Mouse (Mus musculus) heart, embryonic 10.5 days (tissue): ENCODE results near the gene Eps8l3. TPM values are rescaled to one million over a fixed set of nuclear protein-coding genes. Genes with fewer than 3 reads are reported as not detected.
A peak's percentile ranks its signal among the peaks of the same experiment; 100 is the strongest.
"Not testable (repeated sequence)": the region's sequence is repeated elsewhere in the genome, so short reads cannot be mapped to it uniquely, and the experiment has no call there.

Source experiments
- DNase-seq: peaks from one replicate; pipeline ENCODE4 v3.0.0-alpha.2; 2017; ENCODE audit warnings: low spot score
- H3K27ac ChIP-seq: fragments of 300-500 bp; sonication (generic); 2 replicates; pipeline ENCODE4 v1.5.1; 2016; ENCODE audit warnings: mild to moderate bottlenecking
- H3K27me3 ChIP-seq: fragments of 300-500 bp; sonication (generic); 2 replicates; pipeline ENCODE4 v1.6.1; 2016; ENCODE audit warnings: mild to moderate bottlenecking; ENCODE audit not compliant: poor library complexity, insufficient read depth, severe bottlenecking
- H3K36me3 ChIP-seq: fragments of 300-500 bp; sonication (generic); 2 replicates; pipeline ENCODE4 v1.6.1; 2016; ENCODE audit warnings: mild to moderate bottlenecking, moderate library complexity
- H3K4me1 ChIP-seq: fragments of 300-500 bp; sonication (generic); 2 replicates; pipeline ENCODE4 v1.6.1; 2016; ENCODE audit warnings: mild to moderate bottlenecking
- H3K4me3 ChIP-seq: fragments of 300-500 bp; sonication (generic); 2 replicates; pipeline ENCODE4 v1.5.1; 2016; ENCODE audit warnings: mild to moderate bottlenecking, moderate library complexity
- H3K9me3 ChIP-seq: fragments of 300-500 bp; sonication (generic); 2 replicates; pipeline ENCODE4 v1.6.1; 2016; ENCODE audit warnings: mild to moderate bottlenecking, moderate library complexity
- WGBS: fragments of 180-500 bp; shearing (Covaris S2); methylation state at CpG from one replicate; pipeline ENCODE4 v1.1.7; 2016; 5-methylcytosine and 5-hydroxymethylcytosine counted together
- polyA plus RNA-seq: library from polyadenylated mRNA; unstranded; fragments of >200 nt; fragmentation: Nextera tagmentation; extraction: Ambion mirVana; gene quantifications from 2 replicates; pipeline ENCODE4 v1.2.1, GENCODE M21; 2016

The Eps8l3 gene
- polyA plus RNA-seq, 1 experiment from 2014 or later = not detected

DNA sequence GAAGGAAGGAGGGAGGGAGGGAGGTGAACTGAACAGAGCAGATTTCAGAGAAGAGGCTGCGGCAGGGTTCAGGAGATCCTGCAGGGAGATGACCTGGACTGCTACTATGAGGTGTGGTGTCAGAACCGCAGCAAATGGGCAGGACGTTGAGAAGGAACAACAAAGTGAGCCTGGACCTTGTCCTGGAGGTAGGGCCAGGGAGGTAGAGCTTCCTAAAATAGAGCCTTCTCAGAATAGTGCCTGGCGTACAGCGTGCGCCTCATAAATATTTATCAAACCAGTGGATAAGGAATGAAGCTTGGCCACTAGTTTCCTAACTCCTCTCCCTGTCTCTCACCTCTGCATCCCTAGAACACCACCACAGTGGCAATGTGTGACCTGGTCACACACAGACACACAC lies 19.4 kb upstream of the Eps8l3 start:
- Histone ChIP-seq H3K27me3 (peaks cover 11% of the 10 kb centered on the region; the same call in 1 of the 2 replicates), H3K36me3 (no peaks in the 10 kb centered on the region), H3K4me1 (peaks cover 22% of the 10 kb centered on the region), H3K27ac (no peak overlapping the region), H3K4me3 (no peak overlapping the region), H3K9me3 (no peaks in the 10 kb centered on the region)
- DNase-seq = no peak
- 47% methylated on average over 6 of the region's 6 CpGs for WGBS

DNA sequence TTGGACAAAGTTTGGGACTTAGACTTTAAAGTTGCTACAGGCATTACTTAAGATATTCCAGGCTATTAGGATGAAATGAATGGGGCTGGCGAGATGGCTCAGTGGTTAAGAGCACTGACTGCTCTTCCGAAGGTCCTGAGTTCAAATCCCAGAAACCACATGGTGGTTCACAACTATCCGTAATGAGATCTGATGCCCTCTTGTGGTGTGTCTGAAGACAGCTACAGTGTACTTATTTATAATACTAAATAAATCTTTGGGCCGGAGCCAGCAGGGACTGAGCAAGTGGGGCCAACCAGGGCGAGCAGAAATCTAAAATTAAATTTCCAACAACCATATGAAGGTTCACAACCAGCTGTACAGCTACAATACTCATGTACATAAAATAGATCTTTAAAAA lies 15.5 kb upstream of the Eps8l3 start:
- peaks cover 15% of the 10 kb centered on the region; the same call in 1 of the 2 replicates for H3K27me3 ChIP-seq
- not testable (repeated sequence) for DNase-seq, H3K36me3 ChIP-seq, H3K9me3 ChIP-seq, H3K27ac ChIP-seq, H3K4me3 ChIP-seq
- 81% methylated on average over 5 of the region's 5 CpGs for WGBS
- peaks cover 21% of the 10 kb centered on the region for H3K4me1 ChIP-seq

DNA sequence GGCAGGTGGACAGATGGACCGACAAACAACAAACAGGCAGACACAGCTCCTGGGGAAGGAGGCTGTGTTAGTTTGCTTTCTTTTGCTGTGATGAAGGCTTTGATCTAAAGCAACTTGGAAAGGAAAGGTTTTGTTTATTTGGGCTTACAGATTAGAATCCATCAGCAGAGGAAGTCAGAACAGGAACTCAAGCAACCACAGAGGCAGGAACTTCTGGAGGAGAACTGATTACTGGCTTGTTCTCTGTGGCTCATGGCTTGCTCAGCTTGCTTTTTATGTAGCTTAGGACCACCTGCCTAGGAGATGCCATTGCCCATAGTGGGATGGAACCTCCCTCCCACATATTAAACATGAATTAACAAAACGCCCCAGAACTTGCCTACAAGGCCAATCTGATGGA lies 14.6 kb upstream of the Eps8l3 start:
- no peak for DNase-seq
- Histone ChIP-seq H3K4me1 (peaks cover 24% of the 10 kb centered on the region), H3K4me3 (no peak overlapping the region), H3K27me3 (0 out of 2 replicates have a peak, but pooled peaks cover 9% of the 10 kb centered on the region), H3K36me3 (no peaks in the 10 kb centered on the region), H3K27ac (no peak overlapping the region), H3K9me3 (no peaks in the 10 kb centered on the region)
- WGBS = 57% methylated on average over 2 of the region's 2 CpGs

DNA sequence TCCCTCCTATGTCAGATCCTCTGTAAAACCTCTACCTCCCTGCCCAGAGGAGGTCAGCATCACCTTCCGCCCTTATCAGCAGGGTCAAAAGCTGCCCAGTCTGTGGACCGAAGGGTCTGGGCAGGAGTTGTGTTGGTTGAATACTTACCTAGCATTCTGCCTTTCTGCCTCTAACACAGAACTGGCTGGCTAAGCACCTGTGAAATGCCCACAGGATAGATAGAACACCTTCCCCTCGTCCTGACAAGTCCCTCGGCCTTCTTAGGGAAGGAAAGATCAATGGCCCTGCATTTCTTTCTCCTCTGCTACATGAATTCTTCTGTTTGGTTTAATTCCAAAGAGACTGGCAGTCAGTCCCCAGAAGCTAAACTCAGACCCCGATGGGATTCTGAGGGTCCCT lies 13.6 kb upstream of the Eps8l3 start:
- DNase-seq = no peak
- Histone ChIP-seq H3K4me1 (peaks cover 14% of the 10 kb centered on the region), H3K36me3 (no peaks in the 10 kb centered on the region), H3K27ac (no peak overlapping the region), H3K27me3 (peaks cover 11% of the 10 kb centered on the region; the same call in 1 of the 2 replicates), H3K4me3 (no peak overlapping the region), H3K9me3 (no peaks in the 10 kb centered on the region)
- 63% methylated on average over 5 of the region's 5 CpGs for WGBS

DNA sequence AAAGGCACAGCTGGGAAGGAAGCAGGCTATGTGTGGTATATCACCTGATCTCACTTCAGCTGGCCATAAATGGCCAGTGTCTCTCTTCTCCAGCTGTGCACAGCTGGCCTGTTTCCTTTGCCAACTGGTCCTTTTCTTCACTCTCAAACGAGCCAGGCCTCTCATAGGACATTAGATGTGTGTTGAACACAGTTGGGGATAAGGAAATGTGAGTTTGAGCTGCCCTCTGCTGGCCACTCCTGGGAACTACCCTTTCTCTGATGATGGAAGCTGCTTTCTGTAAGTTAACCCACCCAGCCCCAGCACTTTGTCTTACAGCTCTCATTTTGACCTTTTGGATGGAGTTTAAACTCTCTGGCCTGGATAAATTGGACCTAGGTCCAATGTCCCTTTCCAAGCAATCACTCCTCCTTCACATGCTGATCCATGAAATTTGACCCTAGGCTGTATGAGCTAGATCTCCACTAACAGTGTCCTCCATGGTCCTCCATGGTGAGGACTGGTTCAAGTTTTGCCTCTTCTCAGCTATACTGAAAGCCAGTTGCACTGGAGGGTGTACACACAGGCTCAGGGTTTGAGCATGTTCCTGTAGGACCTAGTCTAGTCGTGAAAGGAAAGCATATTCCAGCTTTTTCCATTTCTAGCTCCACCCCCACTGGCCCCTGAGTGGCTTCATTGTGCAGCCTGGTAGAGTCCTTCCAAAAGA lies 13.0 kb upstream of the Eps8l3 start:
- Histone ChIP-seq H3K27me3 (peaks cover 16% of the 10 kb centered on the region; the same call in 1 of the 2 replicates), H3K36me3 (no peaks in the 10 kb centered on the region), H3K9me3 (no peaks in the 10 kb centered on the region), H3K4me1 (peaks cover 13% of the 10 kb centered on the region), H3K27ac (no peak overlapping the region), H3K4me3 (no peak overlapping the region)
- DNase-seq = peak; percentile 93
- 10% methylated on average over 2 of the region's 2 CpGs for WGBS

DNA sequence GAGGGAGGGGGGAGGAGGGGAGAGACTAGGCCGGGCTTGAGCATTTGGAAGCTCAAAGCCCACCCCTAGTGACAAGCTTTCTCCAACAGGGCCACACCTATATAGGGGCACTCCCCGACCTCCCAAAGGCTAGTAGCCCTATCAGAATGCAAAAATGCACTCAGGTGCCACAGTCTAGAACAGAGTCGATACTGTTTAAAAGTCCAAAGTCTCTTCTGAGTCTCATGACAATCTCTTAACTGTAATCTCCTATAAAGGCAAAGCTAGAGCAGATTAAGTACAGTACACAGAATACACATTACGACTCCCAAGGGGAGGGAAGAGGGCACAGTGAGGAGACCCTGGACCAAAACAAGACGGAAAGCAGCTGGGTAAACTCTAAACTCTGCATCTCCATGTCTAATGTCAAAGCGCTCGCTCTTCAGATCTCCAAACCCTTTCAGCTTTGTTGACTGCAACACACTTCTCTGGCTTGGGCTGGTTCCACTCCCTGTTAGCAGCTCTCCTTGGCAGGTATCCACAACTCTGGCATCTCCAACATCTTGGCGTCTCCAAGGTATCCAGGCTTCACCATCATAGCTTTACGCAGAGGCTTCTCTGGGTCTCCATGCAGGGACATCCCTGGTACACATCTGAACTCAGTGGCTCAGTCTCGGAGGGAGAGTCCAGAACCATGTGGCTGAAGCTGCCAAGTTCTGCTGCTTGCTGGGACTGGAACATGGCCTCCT lies 11.5 kb upstream of the Eps8l3 start:
- Histone ChIP-seq H3K4me1 (peaks cover 13% of the 10 kb centered on the region), H3K9me3 (no peaks in the 10 kb centered on the region), H3K36me3 (no peaks in the 10 kb centered on the region), H3K27ac (no peak overlapping the region), H3K27me3 (peaks cover 21% of the 10 kb centered on the region), H3K4me3 (no peak overlapping the region)
- WGBS = 67% methylated on average over 10 of the region's 10 CpGs
- no peak for DNase-seq

DNA sequence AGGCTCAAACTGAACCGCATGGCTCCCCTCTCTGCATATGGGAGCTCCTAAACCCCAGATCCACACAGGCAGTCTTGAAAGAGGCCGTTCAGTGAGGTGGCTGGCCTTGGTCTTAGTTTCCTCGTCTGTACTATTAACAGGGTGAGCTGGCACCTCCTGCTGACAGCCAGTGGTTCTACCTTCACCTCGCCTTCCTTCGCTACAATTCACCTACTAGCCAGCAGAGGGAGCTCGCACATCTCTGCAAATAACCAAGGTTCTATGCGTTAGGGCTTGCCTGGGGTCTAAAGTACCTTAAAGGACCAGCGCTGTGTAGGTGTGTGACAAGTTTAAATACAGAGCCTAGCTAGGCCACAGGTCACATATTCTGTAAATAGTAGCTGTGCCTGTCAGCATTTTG lies 9.9 kb upstream of the Eps8l3 start:
- Histone ChIP-seq H3K36me3 (no peaks in the 10 kb centered on the region), H3K27ac (peak overlapping the region; percentile 29; the same call in 1 of the 2 replicates), H3K27me3 (peaks cover 21% of the 10 kb centered on the region), H3K9me3 (no peaks in the 10 kb centered on the region), H3K4me3 (no peak overlapping the region), H3K4me1 (peaks cover 13% of the 10 kb centered on the region)
- WGBS = 5% methylated on average over 8 of the region's 8 CpGs
- peak; percentile 94 for DNase-seq

DNA sequence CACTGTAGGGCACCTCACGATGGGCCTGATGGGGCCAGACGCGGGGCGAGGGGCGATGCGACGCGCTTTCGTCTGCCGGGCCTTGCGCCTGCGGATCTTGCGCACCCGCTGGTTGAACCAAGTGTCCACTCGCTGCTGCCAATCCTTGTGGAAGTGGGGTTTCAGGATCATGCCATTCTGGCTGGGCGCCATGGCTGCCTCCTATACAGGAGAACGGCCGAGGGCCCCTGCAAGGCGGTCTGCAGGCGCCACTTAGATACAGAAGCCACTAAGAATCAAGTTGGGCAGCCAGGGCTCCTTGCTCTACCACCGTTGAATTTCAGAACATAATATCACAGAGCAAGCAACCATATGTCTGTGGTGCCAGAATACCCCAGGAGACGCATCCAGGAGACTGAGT lies 8.6 kb upstream of the Eps8l3 start:
- no peak for DNase-seq
- H3K4me1 ChIP-seq = peaks cover 8% of the 10 kb centered on the region
- 84% methylated on average over 22 of the region's 22 CpGs for WGBS

DNA sequence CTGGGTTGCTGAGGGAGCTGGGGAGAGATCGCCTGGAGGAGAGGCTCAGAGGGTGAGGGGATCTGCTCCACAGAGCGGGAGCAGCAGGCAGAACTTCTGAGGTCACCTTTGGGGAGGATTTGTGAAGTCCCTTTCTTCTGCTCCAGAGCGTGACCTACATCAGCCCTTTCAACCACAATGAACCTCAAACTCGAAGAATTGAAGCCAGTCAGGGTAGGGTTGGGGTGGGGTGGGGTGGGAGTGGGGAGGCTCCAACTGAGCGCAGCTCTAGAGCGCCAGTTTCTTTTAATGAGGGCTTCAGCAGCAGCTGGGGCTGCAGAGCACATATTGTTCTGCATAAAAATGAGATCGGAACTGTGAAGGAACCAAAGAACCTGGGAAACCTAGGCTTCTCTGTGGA lies 7.9 kb upstream of the Eps8l3 start:
- peaks cover 21% of the 10 kb centered on the region for H3K27me3 ChIP-seq
- WGBS = 48% methylated on average over 7 of the region's 7 CpGs
- no peak overlapping the region; the same call in 1 of the 2 replicates for H3K27ac ChIP-seq
- no peak for DNase-seq
- H3K4me1 ChIP-seq = peaks cover 4% of the 10 kb centered on the region; the same call in 1 of the 2 replicates
- H3K9me3 ChIP-seq = no peaks in the 10 kb centered on the region
- H3K4me3 ChIP-seq = no peak overlapping the region
- no peaks in the 10 kb centered on the region for H3K36me3 ChIP-seq

More for the DNA sequence above, 8.6 kb upstream of the Eps8l3 start:
- Histone ChIP-seq H3K36me3 (no peaks in the 10 kb centered on the region), H3K4me3 (no peak overlapping the region), H3K9me3 (no peaks in the 10 kb centered on the region), H3K27ac (no peak overlapping the region), H3K27me3 (peaks cover 21% of the 10 kb centered on the region)

DNA sequence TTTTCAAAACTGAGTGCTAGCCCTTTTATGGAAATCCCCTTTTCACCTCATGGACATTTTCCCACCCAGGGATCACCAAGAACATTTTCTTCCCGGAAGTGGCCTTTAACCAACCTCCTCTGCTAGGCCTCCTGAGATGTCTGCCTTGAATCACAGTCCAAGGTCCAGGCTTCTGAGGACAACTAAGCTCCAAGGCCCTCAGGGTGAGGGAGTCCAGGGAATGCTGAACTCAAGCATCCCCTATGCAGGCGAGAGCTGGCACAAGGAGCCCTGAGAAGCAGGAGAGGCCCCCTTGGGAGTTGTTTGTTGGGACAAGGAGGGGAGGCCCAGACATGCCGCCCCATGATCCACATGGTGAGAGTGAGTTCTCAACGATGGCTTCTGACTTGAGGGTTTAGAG lies 7.1 kb upstream of the Eps8l3 start:
- Histone ChIP-seq H3K27me3 (peaks cover 17% of the 10 kb centered on the region), H3K9me3 (no peaks in the 10 kb centered on the region), H3K36me3 (no peaks in the 10 kb centered on the region), H3K4me3 (no peak overlapping the region), H3K4me1 (peaks cover 4% of the 10 kb centered on the region; the same call in 1 of the 2 replicates), H3K27ac (no peak overlapping the region)
- WGBS = 60% methylated on average over 4 of the region's 4 CpGs
- no peak for DNase-seq

DNA sequence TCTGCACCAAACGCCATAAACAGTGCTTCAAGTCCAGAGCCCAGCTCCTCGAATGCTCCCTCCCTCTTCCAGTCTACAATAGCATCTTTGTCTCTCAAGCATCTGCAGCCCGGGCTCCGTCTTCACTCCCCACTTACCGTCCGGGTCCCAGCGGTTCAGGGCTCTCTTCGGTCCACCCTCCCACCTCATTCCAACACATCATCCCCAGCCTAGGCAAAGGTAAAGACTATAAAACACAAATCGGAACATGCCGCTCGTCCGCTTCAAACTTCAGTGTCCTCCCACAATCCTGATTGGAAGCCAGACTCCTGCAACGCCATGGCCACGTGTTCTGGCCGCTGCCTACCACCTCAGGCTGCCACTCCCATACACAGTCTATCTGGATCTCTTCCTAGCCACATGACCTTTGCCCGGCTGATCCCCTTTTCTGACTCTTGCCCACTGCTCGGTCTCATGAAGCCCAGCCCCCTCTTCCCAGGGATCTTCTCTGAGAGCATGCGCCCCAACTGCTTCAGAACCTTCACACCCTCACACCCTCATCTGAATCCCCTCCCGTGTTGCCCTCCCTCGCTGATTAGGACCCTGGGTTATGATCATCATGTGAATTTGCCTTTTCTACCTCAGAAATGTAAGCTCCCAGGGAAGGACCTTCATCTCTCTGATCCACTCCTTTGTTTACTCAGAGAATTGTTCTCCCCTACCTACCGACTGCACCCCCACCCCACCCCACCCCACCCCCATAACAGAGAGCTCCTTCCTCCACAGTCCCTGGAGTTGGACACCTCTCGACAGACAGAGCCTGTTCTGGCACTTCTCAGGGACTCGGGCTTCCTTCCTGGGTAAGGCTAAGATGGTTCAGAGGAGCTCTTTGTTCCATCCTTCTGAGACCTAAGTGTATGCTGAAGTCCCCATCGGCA lies 3.4 kb upstream of the Eps8l3 start:
- Histone ChIP-seq H3K36me3 (no peaks in the 10 kb centered on the region), H3K4me1 (peaks cover 11% of the 10 kb centered on the region; the same call in 1 of the 2 replicates), H3K9me3 (no peaks in the 10 kb centered on the region), H3K4me3 (no peak overlapping the region), H3K27ac (no peak overlapping the region), H3K27me3 (peaks cover 12% of the 10 kb centered on the region)
- DNase-seq = no peak
- WGBS = 64% methylated on average over 24 of the region's 24 CpGs

DNA sequence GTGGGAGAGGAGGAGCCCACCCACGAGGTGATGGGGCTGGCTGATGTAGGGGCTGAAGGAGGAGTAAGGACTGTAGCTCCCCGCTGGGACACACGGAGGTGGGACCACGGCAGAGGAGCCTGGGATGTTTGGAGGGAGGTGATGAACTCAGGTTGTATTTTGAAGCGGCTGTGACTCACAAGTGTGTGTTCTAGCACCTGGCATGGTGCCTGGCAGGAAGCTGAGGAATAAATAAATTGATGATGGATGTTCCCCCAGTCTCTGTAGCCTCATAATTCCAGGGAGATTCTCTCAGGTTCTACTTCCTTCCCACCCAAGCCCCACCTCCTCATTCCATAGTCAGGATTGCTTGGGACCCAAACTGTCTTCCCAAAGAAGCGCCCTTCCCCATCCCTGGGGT lies 1.8 kb upstream of the Eps8l3 start:
- WGBS = 64% methylated on average over 6 of the region's 6 CpGs
- no peak for DNase-seq
- no peak overlapping the region for H3K4me3 ChIP-seq
- peaks cover 11% of the 10 kb centered on the region; the same call in 1 of the 2 replicates for H3K4me1 ChIP-seq
- H3K27ac ChIP-seq = no peak overlapping the region
- no peaks in the 10 kb centered on the region for H3K36me3 ChIP-seq
- H3K9me3 ChIP-seq = no peaks in the 10 kb centered on the region
- peaks cover 3% of the 10 kb centered on the region for H3K27me3 ChIP-seq
